Mouse (Mus musculus): ENCODE measurements around the gene Dennd1a.

DNA sequence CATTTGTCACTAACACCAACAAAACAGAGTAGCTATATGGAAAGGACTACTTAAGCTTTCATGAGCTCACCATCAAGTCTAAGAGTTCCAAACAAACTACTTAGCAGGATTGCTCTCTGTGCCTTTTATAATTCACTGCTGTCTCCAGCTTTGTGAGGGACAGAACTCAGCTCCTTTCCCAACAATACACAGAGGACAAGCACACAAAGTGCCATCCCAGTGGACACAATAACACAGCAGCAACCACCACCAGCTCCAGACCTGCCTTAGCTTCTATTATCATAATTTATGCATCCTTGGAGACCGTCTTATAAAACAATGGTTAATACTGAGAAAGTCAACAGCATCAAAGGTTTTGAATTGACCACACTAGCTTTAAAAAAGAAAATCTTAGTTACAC is 104.9 kb downstream of the Dennd1a start:
- TF ChIP-seq CTCF (IDR thresholded peaks at IDR 0.05; ENCODE audit: extremely low read depth, insufficient read depth, insufficient read length, insufficient replicate concordance), result no peak
- TF ChIP-seq POLR2A (IDR thresholded peaks at IDR 0.05; ENCODE audit: low read depth, low read length), result no peak

Data from spleen, adult 2 months (tissue).